16 mouse cellular contexts compared by ENCODE assay signal in the genomic region with DNA sequence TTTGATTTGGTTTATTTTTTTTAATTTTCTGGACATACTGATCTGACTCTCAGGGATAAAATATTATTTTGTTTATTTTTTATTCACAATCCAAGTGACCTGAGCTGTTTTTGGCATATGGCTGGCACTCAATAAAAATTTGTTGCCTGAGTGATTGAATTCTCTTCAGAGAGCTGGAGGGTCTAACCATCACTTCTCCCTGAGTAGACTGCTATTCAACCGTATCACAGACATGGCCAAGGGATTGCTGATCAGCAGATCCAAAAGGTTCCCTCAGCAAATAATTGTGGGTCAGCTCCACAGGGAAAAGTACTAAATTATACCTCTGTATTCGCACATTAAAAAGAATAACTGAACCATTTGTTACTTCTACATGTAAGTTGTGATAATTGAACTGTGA.
"Had no signal": no experiment of that assay in that cellular context is flagged by ENCODE, and none has a peak within 500 bp of the region (broad histone marks: within the 10 kb centered on the region; RNA-seq: fewer than 3 reads in every experiment).

No protein-coding gene starts in this region.

- H3K4me1 ChIP-seq: midbrain, embryonic 10.5 days; midbrain, embryonic 13.5 days; midbrain, embryonic 15.5 days; neural tube, embryonic 12.5 days; stomach, embryonic 15.5 days had no signal

- H3K27ac ChIP-seq: liver, embryonic 14.5 days; midbrain, embryonic 10.5 days; midbrain, embryonic 13.5 days; midbrain, embryonic 15.5 days; neural tube, embryonic 12.5 days; stomach, embryonic 15.5 days; stomach, postnatal 0 days had no signal

- DNase-seq: lung, adult 18-20 months; lung, embryonic 14.5 days; lung, postnatal 10 days; lung, postnatal 4 days; right cerebral cortex, postnatal 14 days; thymus, adult 2 months; thymus, postnatal 25 days; thymus, postnatal 4 days had no signal

- H3K4me3 ChIP-seq: midbrain, embryonic 10.5 days; midbrain, embryonic 13.5 days; midbrain, embryonic 15.5 days; myocyte; neural tube, embryonic 12.5 days; stomach, embryonic 15.5 days had no signal

- H3K27me3 ChIP-seq: midbrain, embryonic 13.5 days; midbrain, embryonic 15.5 days; neural tube, embryonic 12.5 days; stomach, embryonic 15.5 days had no signal
